Mouse (Mus musculus) limb, embryonic 10.5 days (tissue): Measurements from ENCODE around the gene Ptprg. TPM values are rescaled to one million over a fixed set of nuclear protein-coding genes. Genes with fewer than 3 reads are reported as not detected.

Experiments
- DNase-seq: peaks from one replicate; pipeline ENCODE4 v3.0.0-alpha.2; 2017; ENCODE audit warnings: low spot score
- H3K27ac ChIP-seq: fragments of 300-500 bp; sonication (generic); 2 replicates; pipeline ENCODE4 v1.5.1; 2016; ENCODE audit warnings: mild to moderate bottlenecking
- H3K27me3 ChIP-seq: fragments of 300-500 bp; sonication (generic); 2 replicates; pipeline ENCODE4 v1.6.1; 2016; ENCODE audit warnings: low read depth, mild to moderate bottlenecking; ENCODE audit not compliant: poor library complexity, severe bottlenecking
- H3K36me3 ChIP-seq: fragments of 300-500 bp; sonication (generic); 2 replicates; pipeline ENCODE4 v1.6.1; 2016; ENCODE audit warnings: mild to moderate bottlenecking, moderate library complexity
- H3K4me1 ChIP-seq: fragments of 300-500 bp; sonication (generic); 2 replicates; pipeline ENCODE4 v1.6.1; 2016
- H3K4me3 ChIP-seq: fragments of 300-500 bp; sonication (generic); 2 replicates; pipeline ENCODE4 v1.5.1; 2016; ENCODE audit warnings: mild to moderate bottlenecking, moderate library complexity
- H3K9me3 ChIP-seq: fragments of 300-500 bp; sonication (generic); replicated peaks from 2 replicates; pipeline ENCODE4 v1.6.1; 2016; ENCODE audit warnings: mild to moderate bottlenecking
- WGBS: fragments of 180-500 bp; shearing (Covaris S2); methylation state at CpG from one replicate; pipeline ENCODE4 v1.1.7; 2016; 5-methylcytosine and 5-hydroxymethylcytosine counted together
- polyA plus RNA-seq: library from polyadenylated mRNA; unstranded; fragments of >200 nt; fragmentation: Nextera tagmentation; extraction: Ambion mirVana; gene quantifications from 2 replicates; pipeline ENCODE4 v1.2.1, GENCODE M21; 2016

Gene Ptprg
- polyA plus RNA-seq = 40.3 and 42.8 TPM in 2 replicates

GRCm38 (mm10) chr14:11553273-11553665, at the start of gene Ptprg:
Gene Ptprg, plus strand, starts transcription at chr14:11553532.
- DNase-seq = peak; percentile 92
- Histone ChIP-seq H3K27me3 (no peaks in the 10 kb centered on the region), H3K4me1 (peaks cover 35% of the 10 kb centered on the region), H3K36me3 (peaks cover under 1% of the 10 kb centered on the region), H3K9me3 (no peaks in the 10 kb centered on the region), H3K27ac (peak within 1 kb of the TSS; percentile 98), H3K4me3 (peak within 1 kb of the TSS; percentile 89)
- WGBS = under 1% methylated on average over 40 of the region's 40 CpGs

- H3K4me1 ChIP-seq = peaks cover 8% of the 10 kb centered on the region
- 50% methylated on average over 7 of the region's 7 CpGs for WGBS
- no peaks in the 10 kb centered on the region for H3K36me3 ChIP-seq
- no peak for DNase-seq
- no peaks in the 10 kb centered on the region for H3K9me3 ChIP-seq
- no peaks in the 10 kb centered on the region for H3K27me3 ChIP-seq
- no peak overlapping the region for H3K4me3 ChIP-seq
- H3K27ac ChIP-seq = no peak overlapping the region
Measured at GRCm38 (mm10) chr14:11503803-11504365, 49.4 kb upstream of the Ptprg start.

- H3K4me3 ChIP-seq = no peak overlapping the region
- no peaks in the 10 kb centered on the region for H3K36me3 ChIP-seq
- no peaks in the 10 kb centered on the region for H3K27me3 ChIP-seq
- whole genome bisulfite sequencing = 79% methylated on average over 1 of the region's 1 CpGs
- no peak for DNase-seq
- no peak overlapping the region for H3K27ac ChIP-seq
- H3K4me1 ChIP-seq = no peaks in the 10 kb centered on the region; the same call in 1 of the 2 replicates
- no peaks in the 10 kb centered on the region for H3K9me3 ChIP-seq
Measured at GRCm38 (mm10) chr14:11510173-11510572, 43.2 kb upstream of the Ptprg start.

- 92% methylated on average over 2 of the region's 2 CpGs for WGBS
- Histone ChIP-seq H3K4me1 (peaks cover 8% of the 10 kb centered on the region), H3K27me3 (no peaks in the 10 kb centered on the region), H3K36me3 (no peaks in the 10 kb centered on the region), H3K27ac (no peak overlapping the region), H3K9me3 (no peaks in the 10 kb centered on the region), H3K4me3 (no peak overlapping the region)
- no peak for DNase-seq
Measured at GRCm38 (mm10) chr14:11519171-11519570, 34.2 kb upstream of the Ptprg start.

GRCm38 (mm10) chr14:11523052-11523451, 30.3 kb upstream of the Ptprg start:
- Histone ChIP-seq H3K4me3 (no peak overlapping the region), H3K36me3 (no peaks in the 10 kb centered on the region), H3K27me3 (no peaks in the 10 kb centered on the region), H3K9me3 (no peaks in the 10 kb centered on the region), H3K27ac (no peak overlapping the region), H3K4me1 (peaks cover 8% of the 10 kb centered on the region)
- WGBS = 90% methylated on average over 3 of the region's 3 CpGs
- DNase-seq = no peak

GRCm38 (mm10) chr14:11529591-11529990, 23.7 kb upstream of the Ptprg start:
- H3K36me3 ChIP-seq = no peaks in the 10 kb centered on the region
- H3K9me3 ChIP-seq = no peaks in the 10 kb centered on the region
- no peak overlapping the region for H3K27ac ChIP-seq
- 89% methylated on average over 4 of the region's 4 CpGs for WGBS
- H3K4me1 ChIP-seq = peaks cover 13% of the 10 kb centered on the region
- no peaks in the 10 kb centered on the region for H3K27me3 ChIP-seq
- H3K4me3 ChIP-seq = no peak overlapping the region
- DNase-seq = no peak

GRCm38 (mm10) chr14:11534456-11534855, 18.9 kb upstream of the Ptprg start:
- DNase-seq = no peak
- WGBS = 60% methylated on average over 1 of the region's 1 CpGs
- H3K27ac ChIP-seq = no peak overlapping the region

GRCm38 (mm10) chr14:11536121-11536520, 17.2 kb upstream of the Ptprg start:
- no peak for DNase-seq
- no peaks in the 10 kb centered on the region for H3K27me3 ChIP-seq
- 84% methylated on average over 5 of the region's 5 CpGs for WGBS

More at GRCm38 (mm10) chr14:11534456-11534855, 18.9 kb upstream of the Ptprg start:
- Histone ChIP-seq H3K27me3 (no peaks in the 10 kb centered on the region), H3K4me1 (peaks cover 15% of the 10 kb centered on the region), H3K9me3 (no peaks in the 10 kb centered on the region), H3K36me3 (no peaks in the 10 kb centered on the region), H3K4me3 (no peak overlapping the region)

GRCm38 (mm10) chr14:11551892-11552291, 1.4 kb upstream of the Ptprg start:
- Histone ChIP-seq H3K9me3 (no peaks in the 10 kb centered on the region), H3K27me3 (no peaks in the 10 kb centered on the region), H3K36me3 (no peaks in the 10 kb centered on the region), H3K4me1 (peaks cover 32% of the 10 kb centered on the region), H3K4me3 (peak overlapping the region; percentile 89), H3K27ac (peak overlapping the region; percentile 98; the same call in 1 of the 2 replicates)
- DNase-seq = peak; percentile 39
- WGBS = 16% methylated on average over 11 of the region's 11 CpGs

More at GRCm38 (mm10) chr14:11536121-11536520, 17.2 kb upstream of the Ptprg start:
- H3K9me3 ChIP-seq = no peaks in the 10 kb centered on the region
- no peak overlapping the region for H3K27ac ChIP-seq
- no peak overlapping the region for H3K4me3 ChIP-seq
- peaks cover 15% of the 10 kb centered on the region for H3K4me1 ChIP-seq
- no peaks in the 10 kb centered on the region for H3K36me3 ChIP-seq

GRCm38 (mm10) chr14:11552521-11553272, 635 bp upstream of the Ptprg start:
- peak overlapping the region; percentile 89 for H3K4me3 ChIP-seq
- DNase-seq = peak; percentile 65

GRCm38 (mm10) chr14:11553679-11554305, 460 bp downstream of the Ptprg start:
- no peak for DNase-seq
- Histone ChIP-seq H3K36me3 (peaks cover 6% of the 10 kb centered on the region), H3K4me1 (peaks cover 35% of the 10 kb centered on the region), H3K27me3 (no peaks in the 10 kb centered on the region), H3K9me3 (no peaks in the 10 kb centered on the region), H3K27ac (peak overlapping the region; percentile 98), H3K4me3 (peak overlapping the region; percentile 89)
- under 1% methylated on average over 57 of the region's 57 CpGs for WGBS

More at GRCm38 (mm10) chr14:11552521-11553272, 635 bp upstream of the Ptprg start:
- H3K4me1 ChIP-seq = peaks cover 35% of the 10 kb centered on the region
- H3K9me3 ChIP-seq = no peaks in the 10 kb centered on the region
- H3K36me3 ChIP-seq = no peaks in the 10 kb centered on the region
- H3K27ac ChIP-seq = peak overlapping the region; percentile 98
- 2% methylated on average over 33 of the region's 33 CpGs for WGBS
- no peaks in the 10 kb centered on the region for H3K27me3 ChIP-seq

GRCm38 (mm10) chr14:11554306-11555041, 1.1 kb downstream of the Ptprg start:
- Histone ChIP-seq H3K27ac (peak overlapping the region; percentile 98), H3K27me3 (no peaks in the 10 kb centered on the region), H3K36me3 (peaks cover 7% of the 10 kb centered on the region), H3K4me1 (peaks cover 35% of the 10 kb centered on the region), H3K9me3 (no peaks in the 10 kb centered on the region), H3K4me3 (peak overlapping the region; percentile 89)
- under 1% methylated on average over 46 of the region's 46 CpGs for WGBS
- DNase-seq = peak; percentile 78
